Mouse (Mus musculus): ENCODE data around the gene Rorc.

GRCm38 (mm10) chr3:94396336-94396735 lies 23.7 kb downstream of the Rorc start:
- no peak for TF ChIP-seq MAFK (IDR thresholded peaks at IDR 0.05; ENCODE audit: insufficient read depth, low read depth, low read length)
- no peak for TF ChIP-seq CHD2 (IDR thresholded peaks at IDR 0.05; ENCODE audit: low read depth, low read length)
